Comparison of ENCODE assay signal across 10 mouse cellular contexts in the genomic region with DNA sequence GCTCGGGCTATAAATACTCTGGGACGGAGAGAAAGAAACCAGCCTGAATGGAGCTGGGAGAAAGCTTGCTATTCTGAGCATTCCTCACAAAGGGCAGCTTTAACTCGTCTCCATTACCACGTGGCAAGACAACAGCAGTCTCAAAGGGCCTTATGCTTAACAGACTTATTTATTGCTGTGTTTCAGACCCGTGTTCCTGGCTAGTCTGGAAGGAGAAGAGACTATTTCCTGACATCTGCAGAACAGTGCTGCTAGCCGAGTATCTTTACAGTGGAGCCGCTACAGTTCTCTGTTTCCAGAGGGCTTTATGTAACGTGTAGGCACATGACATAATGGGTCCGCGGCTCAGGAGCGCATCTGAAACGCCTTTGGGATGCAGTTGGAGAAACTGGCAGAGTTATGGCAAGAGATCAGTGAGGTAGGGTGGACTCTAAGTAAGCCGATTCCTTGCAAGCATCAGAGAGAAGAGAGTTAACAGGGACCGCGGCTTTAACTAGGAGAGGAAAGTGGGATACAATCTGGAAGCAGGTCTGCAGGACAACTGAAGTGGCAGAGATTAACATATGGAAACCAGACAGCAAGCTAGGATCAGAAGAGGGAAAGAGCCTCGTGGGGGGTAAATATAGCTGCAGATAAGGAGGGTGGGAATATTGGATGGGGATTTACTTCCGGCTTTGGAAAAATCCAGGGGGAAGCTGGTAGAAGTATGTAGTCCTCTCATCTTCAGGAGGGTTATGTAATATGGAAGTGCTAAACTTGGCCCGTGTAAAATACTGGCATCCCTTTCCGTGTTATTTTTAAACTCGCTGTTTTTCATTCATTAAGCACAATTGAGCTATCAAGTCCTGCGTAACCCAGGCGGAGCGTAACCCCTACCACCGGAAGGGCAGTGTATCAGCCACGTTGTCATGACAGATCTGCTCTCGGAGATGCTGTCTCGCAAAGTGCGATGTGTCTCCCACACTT.
A peak's percentile ranks its signal among the peaks of the same experiment; 100 is the strongest.
DNase-seq lines count a peak whose midpoint lies in the region; ATAC-seq and TF ChIP-seq lines count a peak whose summit lies in the region.
"Had no signal": no experiment of that assay in that cellular context is flagged by ENCODE, and none has a peak within 500 bp of the region (broad histone marks: within the 10 kb centered on the region; RNA-seq: fewer than 3 reads in every experiment).

No protein-coding gene starts in this region.

- H3K9me3 ChIP-seq in kidney, embryonic 14.5 days (ENCODE audit: control insufficient read depth, low read length), result no peaks in the 10 kb centered on the region
- no peaks in the 10 kb centered on the region for H3K9me3 ChIP-seq in limb, embryonic 12.5 days
- H3K9me3 ChIP-seq: liver, embryonic 15.5 days had no signal

- no peak for DNase-seq in spleen, adult 2 months (ENCODE audit: low read depth in 1 of 2, low spot score in 2 of 2)
- no peak for DNase-seq in spleen, postnatal 10 days (ENCODE audit: low spot score in 2 of 2)
- DNase-seq in heart, adult 18-20 months, result peak; percentile 36 to 39
- DNase-seq in right cerebral cortex, postnatal 36 days (ENCODE audit: low spot score in 2 of 2), result peak; percentile 51 to 69
- no peak for DNase-seq in thymus, adult 2 months
- no peak for DNase-seq in Muller cell, postnatal 12 days (ENCODE audit: inconsistent ontology term)

- WGBS in spleen, adult 2 months, result 58% methylated on average over 28 of the region's 28 CpGs
- 48% methylated on average over 28 of the region's 28 CpGs for WGBS in kidney, embryonic 14.5 days
- 43% methylated on average over 28 of the region's 28 CpGs for WGBS in limb, embryonic 12.5 days
- WGBS in thymus, adult 2 months, result 67% methylated on average over 28 of the region's 28 CpGs

- no peak overlapping the region; the same call in 1 of the 2 replicates for H3K4me2 ChIP-seq in kidney, embryonic 14.5 days (replicated peaks; ENCODE audit: low read depth, low read length)
- H3K4me2 ChIP-seq in limb, embryonic 12.5 days, result peak overlapping the region; percentile 35
- H3K4me2 ChIP-seq: liver, embryonic 15.5 days had no signal

- no peaks in the 10 kb centered on the region for H3K27me3 ChIP-seq in spleen, adult 2 months (ENCODE audit: control insufficient read depth, insufficient read depth, low read length)
- no peaks in the 10 kb centered on the region for H3K27me3 ChIP-seq in kidney, embryonic 14.5 days (ENCODE audit: control insufficient read depth, insufficient read depth, low read length)
- no peaks in the 10 kb centered on the region for H3K27me3 ChIP-seq in limb, embryonic 12.5 days
- no peaks in the 10 kb centered on the region for H3K27me3 ChIP-seq in thymus, adult 2 months (ENCODE audit: control insufficient read depth, insufficient read depth, low read length)
- H3K27me3 ChIP-seq: liver, embryonic 15.5 days; Patski had no signal

- H3K4me1 ChIP-seq in spleen, adult 2 months (ENCODE audit: control insufficient read depth, insufficient read depth, insufficient read length), result no peaks in the 10 kb centered on the region
- peaks cover 8% of the 10 kb centered on the region; the same call in 1 of the 2 replicates for H3K4me1 ChIP-seq in kidney, embryonic 14.5 days (ENCODE audit: control insufficient read depth, insufficient read depth, low read length)
- H3K4me1 ChIP-seq in limb, embryonic 12.5 days (replicated peaks), result peaks cover 23% of the 10 kb centered on the region
- H3K4me1 ChIP-seq in thymus, adult 2 months (replicated peaks; ENCODE audit: control insufficient read depth, insufficient read depth, low read length), result 0 out of 2 replicates have a peak, but pooled peaks cover 2% of the 10 kb centered on the region
- H3K4me1 ChIP-seq: liver, embryonic 15.5 days had no signal

- no peaks in the 10 kb centered on the region for H3K36me3 ChIP-seq in spleen, adult 2 months (ENCODE audit: control insufficient read depth, insufficient read depth, low read length)
- H3K36me3 ChIP-seq in kidney, embryonic 14.5 days (ENCODE audit: control insufficient read depth, insufficient read depth, low read length), result no peaks in the 10 kb centered on the region
- H3K36me3 ChIP-seq in limb, embryonic 12.5 days, result no peaks in the 10 kb centered on the region
- H3K36me3 ChIP-seq in thymus, adult 2 months (ENCODE audit: control insufficient read depth, insufficient read depth, low read length), result no peaks in the 10 kb centered on the region
- H3K36me3 ChIP-seq: liver, embryonic 15.5 days had no signal

- H3K4me3 ChIP-seq in spleen, adult 2 months (ENCODE audit: extremely low read depth, insufficient read depth, insufficient read length), result no peak overlapping the region
- H3K4me3 ChIP-seq in kidney, embryonic 14.5 days (ENCODE audit: low read length), result no peak overlapping the region
- H3K4me3 ChIP-seq in limb, embryonic 12.5 days (replicated peaks), result no peak overlapping the region
- no peak overlapping the region for H3K4me3 ChIP-seq in thymus, adult 2 months (ENCODE audit: control insufficient read depth, insufficient read depth, low read length)
- H3K4me3 ChIP-seq: liver, embryonic 15.5 days had no signal

- no peak overlapping the region for H3K9ac ChIP-seq in kidney, embryonic 14.5 days (ENCODE audit: low read depth, low read length)
- H3K9ac ChIP-seq in limb, embryonic 12.5 days (replicated peaks), result peak overlapping the region; percentile 42
- H3K9ac ChIP-seq: liver, embryonic 15.5 days had no signal

- TF ChIP-seq CTCF in spleen, adult 2 months (IDR thresholded peaks at IDR 0.05; ENCODE audit: extremely low read depth, insufficient read depth, insufficient read length, insufficient replicate concordance), result no peak
- no peak for TF ChIP-seq CTCF in thymus, adult 2 months (IDR thresholded peaks at IDR 0.05; ENCODE audit: borderline replicate concordance, control insufficient read depth, extremely low read depth, insufficient read depth, low read length, poor library complexity)

- no peak for TF ChIP-seq POLR2A in spleen, adult 2 months (IDR thresholded peaks at IDR 0.05; ENCODE audit: low read depth, low read length)
- no peak for TF ChIP-seq POLR2A in thymus, adult 2 months (IDR thresholded peaks at IDR 0.05; ENCODE audit: control insufficient read depth, extremely low read depth, insufficient read depth, low read length, poor library complexity)

- peak; percentile 60; the same call in 1 of the 2 replicates for ATAC-seq in kidney, embryonic 14.5 days (ENCODE audit: low FRiP score, low TSS enrichment)
- no peak for ATAC-seq in limb, embryonic 12.5 days (ENCODE audit: insufficient number of reproducible peaks, insufficient read depth, low FRiP score, low TSS enrichment, low read depth)
- ATAC-seq: Patski had no signal

- H3K27ac ChIP-seq in spleen, adult 2 months (ENCODE audit: insufficient read depth, low read length), result peak overlapping the region; percentile 35; the same call in 1 of the 2 replicates
- H3K27ac ChIP-seq in kidney, embryonic 14.5 days (ENCODE audit: low read depth, low read length), result peak overlapping the region; percentile 21; the same call in 1 of the 2 replicates
- H3K27ac ChIP-seq in limb, embryonic 12.5 days, result peak overlapping the region; percentile 45; the same call in 1 of the 2 replicates
- no peak overlapping the region for H3K27ac ChIP-seq in thymus, adult 2 months (ENCODE audit: control insufficient read depth, insufficient read depth, low read length)
- H3K27ac ChIP-seq: liver, embryonic 15.5 days had no signal

Comparison
In these comparisons a context has a peak if more than half of its experiments do, and no peak if none do; other contexts are left out.
1. DNase-seq: peak in heart, adult 18-20 months (2 of 2) and right cerebral cortex, postnatal 36 days (2 of 2); none in spleen, adult 2 months (0 of 2), spleen, postnatal 10 days (0 of 2), thymus, adult 2 months (single experiment) and Muller cell, postnatal 12 days (single experiment).